Mouse (Mus musculus) cerebellum, adult 2 months (tissue): ENCODE measurements at regions not wholly inside any gene's neighbourhood (a gene's known extent, or its start where the extent isn't known, plus 50 kb on each side); places are given as distances from the start of the nearest gene placed in this dataset.

Experiments used
- CTCF ChIP-seq: fragments of 200-500 bp; IDR thresholded peaks from 2 replicates; pipeline ENCODE4 v1.5.1; 2011; ENCODE audit warnings: low read depth, mild to moderate bottlenecking, control low read depth, low read length, moderate library complexity, borderline replicate concordance; ENCODE audit not compliant: insufficient read depth
- POLR2A ChIP-seq: fragments of 200-500 bp; IDR thresholded peaks from 2 replicates; pipeline ENCODE4 v1.6.1; 2011; ENCODE audit warnings: low read length, control low read depth, borderline replicate concordance; ENCODE audit not compliant: insufficient read depth

GRCm38 (mm10) chr6:100404161-100404560, 116.9 kb upstream of the Rybp start:
- TF ChIP-seq POLR2A (no peak), CTCF (no peak)
